Mouse (Mus musculus) gastrocnemius, postnatal 4 days (tissue): ENCODE data around the gene Ucn. TPM values are rescaled to one million over a fixed set of nuclear protein-coding genes. Genes with fewer than 3 reads are reported as not detected.

Experiments used
- DNase-seq, 2 experiments: peaks; one replicate each; pipeline ENCODE4 v3.0.0; 2021 to 2022; ENCODE audit warnings: low spot score in 2 of 2, mixed read lengths in 2 of 2
- total RNA-seq, 2 experiments: library from RNA; stranded (reverse); gene quantifications; 2 replicates each; pipeline ENCODE4 v1.2.3; 2021

The Ucn gene
- total RNA-seq, 2 experiments from 2014 or later, result 0.62 TPM; not detected in 1

GRCm38 (mm10) chr5:31110781-31111180 is 27.8 kb downstream of the Ucn start:
- no peak for DNase-seq

DNA sequence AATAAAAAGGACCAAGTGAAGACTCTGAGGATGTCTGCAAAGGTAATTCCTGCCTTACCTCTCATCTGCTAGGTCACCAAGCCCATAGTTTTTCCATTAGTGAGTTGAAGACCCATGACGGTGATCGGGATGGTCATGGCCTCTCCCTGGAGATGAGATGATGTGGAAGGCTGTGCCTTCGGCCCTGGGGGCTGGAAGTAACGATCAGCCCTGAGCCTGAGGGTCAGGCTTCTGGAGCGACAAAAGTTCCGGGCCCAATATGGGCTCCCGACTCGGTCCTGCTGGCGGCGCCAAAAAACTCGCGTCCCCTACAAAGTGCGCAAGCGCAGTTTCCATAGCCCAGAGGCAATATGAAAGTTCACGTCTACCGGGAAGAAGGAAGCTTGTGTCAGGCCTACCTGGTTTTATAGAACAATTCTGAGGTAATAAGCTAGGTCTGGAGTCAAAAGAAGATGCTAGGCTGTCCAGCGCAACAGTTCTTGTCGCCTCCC is 30.6 kb downstream of the Ucn start, which contains the start of gene Slc30a3:
Gene Slc30a3 (minus strand): TSS at position 238 of the 491 bp plus-strand sequence.
- no peak for DNase-seq

DNA sequence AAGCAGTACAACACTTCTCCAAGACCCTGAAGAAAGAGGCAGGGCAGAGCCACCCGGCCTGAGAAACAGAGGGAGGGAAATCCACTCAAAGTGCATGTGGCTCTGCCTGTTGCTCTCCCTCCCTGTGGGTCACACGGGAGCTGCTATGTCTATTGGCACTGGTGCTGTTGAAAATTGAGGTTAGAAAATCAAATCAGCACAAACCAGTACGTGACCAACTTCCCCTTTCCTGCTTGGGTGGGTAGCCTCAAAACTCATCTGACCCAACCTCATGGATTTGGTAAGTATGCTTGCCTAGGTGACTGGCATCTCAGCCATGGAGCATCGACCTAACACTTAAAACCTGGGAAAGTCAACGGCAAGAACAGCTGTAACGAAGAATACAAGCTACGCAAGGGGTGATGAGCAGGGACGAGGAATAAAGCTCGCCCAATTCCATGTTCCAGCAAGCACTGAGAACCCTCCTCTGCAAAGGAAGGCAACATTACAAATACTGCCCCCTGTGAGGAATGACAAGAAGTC is 32.8 kb downstream of the Ucn start, which contains the start of gene Dnajc5g:
Gene Dnajc5g (plus strand): TSS at position 472 of the 522 bp plus-strand sequence.
- DNase-seq, result no peak

DNA sequence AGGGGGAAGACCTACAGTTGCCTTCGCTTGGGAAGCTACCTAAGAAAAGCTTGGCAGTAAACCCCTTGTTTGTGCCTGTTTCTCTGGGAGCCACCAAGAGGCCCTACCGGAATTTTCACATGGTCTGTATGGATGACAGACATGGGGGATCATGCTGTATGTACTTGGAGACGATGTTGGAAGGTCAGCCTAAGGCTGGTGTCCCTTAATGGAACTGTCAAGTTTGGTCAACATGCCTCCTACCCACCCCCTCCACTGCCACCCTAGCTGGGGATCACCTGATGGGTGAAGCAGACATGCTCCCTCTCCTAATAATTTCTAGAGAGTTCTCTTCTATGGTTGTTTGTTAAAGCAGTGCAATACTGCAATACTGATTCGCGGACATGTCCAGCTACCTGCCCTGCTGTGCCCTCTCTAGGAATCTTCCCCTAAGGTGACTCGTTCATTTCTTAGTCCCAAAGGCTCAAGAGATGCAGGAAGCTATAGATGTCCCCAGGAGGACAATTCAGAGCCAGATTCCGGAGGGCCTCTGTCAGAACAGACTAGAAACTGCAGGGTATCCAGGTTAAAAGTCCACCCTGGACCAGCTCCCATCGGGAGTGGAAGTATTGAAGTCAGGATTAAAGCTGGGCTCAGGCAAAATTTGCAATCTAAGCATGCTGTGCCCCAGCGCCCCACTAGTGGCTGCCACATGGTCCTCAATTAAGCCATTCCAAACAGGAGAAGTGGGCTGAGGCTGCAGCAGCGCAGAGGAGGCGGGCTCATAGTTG is 42.7 kb downstream of the Ucn start:
- no peak for DNase-seq

DNA sequence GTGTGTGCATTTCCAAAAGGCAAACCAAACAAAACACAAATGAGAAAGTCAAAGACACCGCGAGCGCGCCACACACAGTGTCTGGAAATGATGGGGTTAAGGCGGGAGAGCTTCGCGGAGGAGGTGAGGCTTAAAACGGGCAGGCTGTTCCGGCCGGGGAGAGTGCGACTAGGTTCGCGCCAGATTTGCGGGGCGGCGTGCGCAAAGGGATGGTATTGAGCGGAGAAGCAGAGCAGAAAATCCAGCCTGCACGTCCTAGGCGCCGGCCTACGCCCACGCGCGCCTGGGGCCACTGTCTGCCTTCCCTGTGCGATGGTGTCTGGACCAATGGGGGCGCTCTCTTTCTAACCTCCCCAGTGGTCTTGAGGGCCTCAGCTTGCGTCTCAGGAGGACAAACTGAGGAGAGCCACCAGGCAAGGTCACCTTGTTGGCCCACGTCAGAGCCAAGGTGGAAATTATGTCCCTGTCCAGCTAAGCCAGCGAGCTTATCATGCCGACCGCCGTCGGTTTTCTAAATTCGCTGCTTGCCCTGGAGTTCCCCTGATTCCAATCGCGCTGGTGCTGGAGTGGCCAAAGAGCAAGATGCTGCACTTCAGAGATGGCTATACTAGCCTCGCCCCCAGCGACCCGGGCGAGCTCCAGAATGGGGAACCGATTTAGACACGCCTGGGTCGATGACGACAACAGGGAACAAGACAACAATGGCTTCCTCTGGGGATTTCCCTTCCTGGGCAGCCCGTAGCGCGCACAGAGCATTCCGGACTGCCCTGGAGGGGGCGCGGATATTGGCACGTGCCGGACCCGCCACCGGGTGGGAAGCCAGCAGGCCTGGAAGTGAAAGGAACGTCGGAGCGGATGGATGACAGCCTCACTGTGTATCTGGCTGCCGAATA is 43.6 kb downstream of the Ucn start:
- peak in 1 of 2 experiments; percentile 44 for DNase-seq

DNA sequence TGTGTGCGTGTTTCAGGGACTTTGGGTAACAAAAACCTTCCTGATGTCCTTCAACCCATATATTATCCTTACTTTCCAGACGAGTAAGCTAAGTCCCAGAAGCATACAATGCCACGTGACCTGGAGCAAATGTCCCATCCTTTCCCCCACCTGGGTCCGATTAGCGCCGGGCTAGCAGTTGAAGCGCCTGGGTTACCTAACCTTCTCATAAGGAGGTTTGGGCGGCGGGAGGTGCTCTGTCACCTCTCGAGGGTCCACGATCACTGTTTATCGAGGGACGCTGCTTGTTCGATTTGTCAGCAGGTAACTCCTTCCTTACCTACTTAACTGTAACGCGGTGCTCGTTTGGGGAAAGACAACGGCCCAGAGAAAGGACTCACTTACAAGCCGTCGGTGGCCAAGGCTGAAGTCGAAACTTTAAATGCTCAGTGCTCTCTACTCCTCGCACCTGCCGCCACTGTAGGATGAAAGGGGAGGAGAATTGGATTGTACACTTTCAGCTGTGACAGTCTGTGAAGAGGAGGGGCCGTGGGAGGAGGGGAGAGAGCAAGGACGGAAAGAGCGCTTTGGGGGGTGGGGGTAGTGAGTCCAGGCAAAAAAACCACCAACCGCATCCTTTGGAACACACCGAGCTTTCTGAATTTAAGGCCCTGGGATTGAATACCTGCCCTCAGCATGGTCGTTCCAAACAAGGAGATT is 44.4 kb downstream of the Ucn start:
- no peak for DNase-seq

DNA sequence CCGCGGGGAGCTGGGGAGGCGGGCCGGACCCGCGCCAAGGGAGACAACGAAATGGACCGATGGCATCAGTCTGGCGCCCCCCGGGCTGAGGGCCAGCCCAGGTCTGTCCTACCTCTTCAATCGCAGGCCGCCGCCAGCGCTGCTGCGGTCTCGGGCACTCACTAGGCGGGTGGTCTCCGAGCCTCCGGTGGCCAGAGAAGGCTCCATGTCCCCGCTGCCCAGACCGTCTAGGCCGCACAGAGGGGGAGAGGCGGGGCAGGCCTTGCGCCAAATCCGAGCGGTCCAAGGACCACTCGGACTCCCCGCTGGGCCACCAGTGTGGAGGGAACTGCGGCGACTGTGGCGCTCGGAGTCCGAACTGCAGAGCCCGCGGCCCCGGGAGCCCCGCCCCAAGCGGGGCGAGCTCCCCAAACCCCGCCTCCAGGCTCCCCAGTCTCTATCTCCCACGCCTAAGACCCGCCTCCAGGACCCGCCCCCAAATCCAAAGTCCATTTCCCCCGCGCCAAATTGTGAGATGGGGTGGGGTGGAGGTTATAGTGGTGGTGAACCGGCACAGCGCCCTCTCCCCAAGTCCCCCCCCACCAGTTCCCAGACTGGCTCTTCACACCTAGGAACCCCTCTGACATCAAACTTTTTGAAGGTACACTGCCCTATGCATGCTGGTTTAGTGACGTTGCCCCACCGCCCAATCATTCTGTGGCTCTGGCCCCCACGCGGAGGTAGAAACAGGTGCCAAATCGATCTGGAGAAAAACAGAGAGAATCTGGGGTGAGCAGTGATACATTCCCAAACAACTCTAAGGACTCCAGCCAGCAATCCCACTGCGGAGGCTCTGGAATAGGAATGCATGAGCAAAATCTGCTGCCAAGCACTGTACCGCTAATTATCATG is 45.2 kb downstream of the Ucn start:
- no peak for DNase-seq

GRCm38 (mm10) chr5:31092231-31092975 is 46.2 kb downstream of the Ucn start:
- DNase-seq, result no peak

Other genes with a start within 250 kb of the Ucn start
- 100 to 1,000 TPM; 171 to 194 TPM for gene Ost4, start 231.0 kb downstream of the Ucn start, total RNA-seq
- gene Emilin1, start 225.4 kb downstream of the Ucn start, total RNA-seq, result 100 to 1,000 TPM in 1 of 2 experiments, 10 to 100 TPM in 1; 86.8 to 104 TPM
- gene Khk, start 217.4 kb downstream of the Ucn start, total RNA-seq, result 10 to 100 TPM; 26.7 to 29.8 TPM
- 1 to 10 TPM; 9.5 to 10.0 TPM for gene Cgref1, start 193.2 kb downstream of the Ucn start, total RNA-seq
- gene Preb, start 178.5 kb downstream of the Ucn start, total RNA-seq, result 10 to 100 TPM; 97.3 to 99.7 TPM
- under 1 TPM in 1 of 2 experiments, not detected in 1; 0.10 TPM for gene Tcf23, start 170.2 kb downstream of the Ucn start, total RNA-seq
- gene Atraid, start 90.5 kb downstream of the Ucn start, total RNA-seq, result 100 to 1,000 TPM in 1 of 2 experiments, 10 to 100 TPM in 1; 92.4 to 102 TPM
- 10 to 100 TPM in 1 of 2 experiments, 1 to 10 TPM in 1; 8.2 to 13.8 TPM for gene Slc5a6, start 89.9 kb downstream of the Ucn start, total RNA-seq
- gene Cad, start 84.0 kb downstream of the Ucn start, total RNA-seq, result 10 to 100 TPM; 40.4 to 41.0 TPM
- not detected for gene Dnajc5g, start 32.5 kb downstream of the Ucn start, total RNA-seq
- gene Slc30a3, start 30.6 kb downstream of the Ucn start, total RNA-seq, result not detected
- gene Trim54, start 22.1 kb downstream of the Ucn start, total RNA-seq, result 100 to 1,000 TPM; 139 to 160 TPM
- gene Mpv17, start 15.4 kb upstream of the Ucn start, total RNA-seq, result 10 to 100 TPM; 43.4 to 51.8 TPM
- 1 to 10 TPM; 1.6 to 4.6 TPM for gene Gm29609, start 41.1 kb upstream of the Ucn start, total RNA-seq
- 10 to 100 TPM; 39.7 to 47.0 TPM for gene Gtf3c2, start 41.3 kb upstream of the Ucn start, total RNA-seq
- gene Snx17, start 54.4 kb upstream of the Ucn start, total RNA-seq, result 10 to 100 TPM; 80.8 to 83.2 TPM
- gene Eif2b4, start 54.6 kb upstream of the Ucn start, total RNA-seq, result 10 to 100 TPM; 33.1 to 42.9 TPM
- 10 to 100 TPM; 12.2 to 13.0 TPM for gene Zfp513, start 63.5 kb upstream of the Ucn start, total RNA-seq
- gene Ppm1g, start 81.9 kb upstream of the Ucn start, total RNA-seq, result 10 to 100 TPM; 55.3 to 63.8 TPM
- gene Nrbp1, start 102.0 kb upstream of the Ucn start, total RNA-seq, result 100 to 1,000 TPM in 1 of 2 experiments, 10 to 100 TPM in 1; 91.4 to 105 TPM
- gene Gm9970, start 102.4 kb upstream of the Ucn start, total RNA-seq, result under 1 TPM in 1 of 2 experiments, not detected in 1; 0.70 TPM
- 1 to 10 TPM; 2.3 to 4.1 TPM for gene Krtcap3, start 112.9 kb upstream of the Ucn start, total RNA-seq
- 10 to 100 TPM; 30.6 to 40.8 TPM for gene Ift172, start 152.3 kb upstream of the Ucn start, total RNA-seq
- 10 to 100 TPM; 18.5 to 18.7 TPM for gene Fndc4, start 157.3 kb upstream of the Ucn start, total RNA-seq
- gene Gckr, start 158.6 kb upstream of the Ucn start, total RNA-seq, result under 1 TPM; 0.22 to 0.36 TPM